21 mouse cellular contexts compared by ENCODE assay signal in the genomic region with DNA sequence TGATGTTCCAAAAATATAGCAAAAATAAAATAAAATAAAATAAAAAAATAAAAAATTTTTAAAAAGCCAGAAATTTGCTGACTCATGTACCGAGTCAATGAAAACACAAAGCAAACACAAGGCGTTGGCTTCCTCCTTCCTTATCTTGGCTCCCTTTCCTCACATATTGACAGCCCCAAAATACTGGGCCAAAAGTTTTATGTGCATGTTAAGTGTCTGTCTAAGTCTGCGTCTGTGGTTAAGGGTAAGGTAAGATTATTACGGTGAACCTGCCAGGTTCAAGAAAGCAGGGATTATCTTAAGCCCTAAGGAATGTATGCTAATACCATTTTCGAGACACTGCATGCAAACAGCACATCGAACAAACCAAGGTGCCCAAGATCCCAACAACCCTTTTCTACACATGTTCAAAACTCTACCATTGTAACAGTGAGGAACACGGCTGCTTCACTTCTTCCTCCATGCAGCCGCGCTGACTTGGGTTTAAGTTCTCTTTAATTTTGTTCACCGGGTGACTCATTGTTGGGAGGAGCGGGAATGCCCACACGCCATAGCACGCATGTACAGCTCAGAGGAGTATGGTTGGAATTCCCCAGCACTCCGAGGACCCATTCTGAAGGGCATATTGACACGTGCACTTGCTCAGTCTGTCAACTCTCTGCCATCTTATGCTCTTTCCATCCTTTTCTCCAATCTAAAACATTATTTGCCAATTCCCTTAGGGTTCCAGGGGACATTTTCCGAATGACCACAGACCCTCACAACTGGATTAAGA.
DNase-seq lines count a peak whose midpoint lies in the region; ATAC-seq and TF ChIP-seq lines count a peak whose summit lies in the region.
"Had no signal": no experiment of that assay in that cellular context is flagged by ENCODE, and none has a peak within 500 bp of the region (broad histone marks: within the 10 kb centered on the region; RNA-seq: fewer than 3 reads in every experiment).

No protein-coding gene starts in this region.

- no peaks in the 10 kb centered on the region for H3K9me3 ChIP-seq in CH12.LX (replicated peaks; ENCODE audit: low read length)
- H3K9me3 ChIP-seq in liver, postnatal 0 days (ENCODE audit: low read length): no peaks in the 10 kb centered on the region
- no peaks in the 10 kb centered on the region for H3K9me3 ChIP-seq in lung, postnatal 0 days (ENCODE audit: low read length)
- H3K9me3 ChIP-seq: limb, embryonic 12.5 days; midbrain, embryonic 10.5 days had no signal

- TF ChIP-seq CTCF in CH12.LX (conservative IDR thresholded peaks at IDR 0.05 in 1 of 2, IDR thresholded peaks at IDR 0.05 in 1 of 2; ENCODE audit: low read depth in 2 of 2, low read length in 2 of 2): no peak
- TF ChIP-seq CTCF in liver, postnatal 0 days (IDR thresholded peaks at IDR 0.05; ENCODE audit: low read depth): no peak
- no peak for TF ChIP-seq CTCF in lung, postnatal 0 days (IDR thresholded peaks at IDR 0.05)

- H3K27me3 ChIP-seq in CH12.LX (replicated peaks): no peaks in the 10 kb centered on the region
- no peaks in the 10 kb centered on the region for H3K27me3 ChIP-seq in liver, postnatal 0 days (ENCODE audit: insufficient read depth, low read length)
- no peaks in the 10 kb centered on the region for H3K27me3 ChIP-seq in lung, postnatal 0 days (replicated peaks; ENCODE audit: insufficient read depth, low read length)
- H3K27me3 ChIP-seq: limb, embryonic 12.5 days had no signal

- H3K4me3 ChIP-seq in CH12.LX (replicated peaks in 1 of 3; ENCODE audit: low read depth in 2 of 3, low read length in 2 of 3, poor library complexity in 1 of 3): no peak overlapping the region
- no peak overlapping the region for H3K4me3 ChIP-seq in liver, postnatal 0 days (ENCODE audit: low read depth, low read length)
- no peak overlapping the region for H3K4me3 ChIP-seq in lung, postnatal 0 days (ENCODE audit: low read depth, low read length)
- H3K4me3 ChIP-seq: erythroblast, embryonic 14.5 days; layer of hippocampus, adult 2 months; left cerebral cortex, adult 2 months; limb, embryonic 12.5 days; midbrain, embryonic 10.5 days had no signal

- TF ChIP-seq EP300 in CH12.LX (IDR thresholded peaks at IDR 0.05; ENCODE audit: low read length): 0 out of 2 replicates have a peak, but pooled peaks have one; percentile 18
- no peak for TF ChIP-seq EP300 in liver, postnatal 0 days (IDR thresholded peaks at IDR 0.05; ENCODE audit: low read depth)
- TF ChIP-seq EP300 in lung, postnatal 0 days (IDR thresholded peaks at IDR 0.05): no peak

- TF ChIP-seq RAD21 in CH12.LX (IDR thresholded peaks at IDR 0.05; ENCODE audit: low read depth, low read length): no peak

- H3K9ac ChIP-seq in CH12.LX (ENCODE audit: insufficient read depth, low read depth): peak overlapping the region; percentile 7; the same call in 1 of the 2 replicates
- no peak overlapping the region for H3K9ac ChIP-seq in liver, postnatal 0 days (replicated peaks)
- no peak overlapping the region for H3K9ac ChIP-seq in lung, postnatal 0 days (replicated peaks; ENCODE audit: low read depth)
- H3K9ac ChIP-seq: limb, embryonic 12.5 days had no signal

- 0 out of 2 replicates have a peak, but pooled peaks have one; percentile 24 for TF ChIP-seq POLR2A in CH12.LX (IDR thresholded peaks at IDR 0.05; ENCODE audit: low read depth, low read length)

- H3K4me2 ChIP-seq in CH12.LX (ENCODE audit: insufficient read depth, low read depth, poor library complexity, severe bottlenecking): peak overlapping the region; percentile 74
- H3K4me2 ChIP-seq in liver, postnatal 0 days (ENCODE audit: low read depth, low read length): no peak overlapping the region
- H3K4me2 ChIP-seq in lung, postnatal 0 days (replicated peaks; ENCODE audit: low read depth, low read length): no peak overlapping the region
- H3K4me2 ChIP-seq: heart, embryonic 11.5 days; limb, embryonic 12.5 days had no signal

- no peak overlapping the region; the same call in 1 of the 2 replicates for H3K27ac ChIP-seq in CH12.LX (ENCODE audit: insufficient read depth, low read depth)
- no peak overlapping the region for H3K27ac ChIP-seq in liver, postnatal 0 days (ENCODE audit: low read depth)
- H3K27ac ChIP-seq in lung, postnatal 0 days (ENCODE audit: low read length): no peak overlapping the region
- H3K27ac ChIP-seq: layer of hippocampus, adult 2 months; left cerebral cortex, adult 2 months; limb, embryonic 12.5 days; midbrain, embryonic 10.5 days had no signal

- peaks cover 0 to 12% of the 10 kb centered on the region in 2 experiments; a peak in 2 of 4 replicates for H3K4me1 ChIP-seq in CH12.LX (ENCODE audit: control insufficient read depth in 1 of 2, insufficient read depth in 2 of 2)
- no peaks in the 10 kb centered on the region for H3K4me1 ChIP-seq in liver, postnatal 0 days (ENCODE audit: insufficient read depth)
- no peaks in the 10 kb centered on the region for H3K4me1 ChIP-seq in lung, postnatal 0 days (ENCODE audit: insufficient read depth, low read depth, low read length)
- H3K4me1 ChIP-seq: limb, embryonic 12.5 days; midbrain, embryonic 10.5 days had no signal

- no peaks in the 10 kb centered on the region for H3K79me2 ChIP-seq in CH12.LX (replicated peaks; ENCODE audit: control insufficient read depth, extremely low read depth, insufficient read depth, poor library complexity, severe bottlenecking)

- no peaks in the 10 kb centered on the region for H3K36me3 ChIP-seq in CH12.LX (replicated peaks in 1 of 2; ENCODE audit: control insufficient read depth in 1 of 2, insufficient read depth in 1 of 2, low read length in 1 of 2)
- H3K36me3 ChIP-seq in liver, postnatal 0 days (replicated peaks; ENCODE audit: insufficient read depth, low read length): no peaks in the 10 kb centered on the region
- peaks cover 10% of the 10 kb centered on the region; the same call in 1 of the 2 replicates for H3K36me3 ChIP-seq in lung, postnatal 0 days (ENCODE audit: insufficient read depth, low read length)
- H3K36me3 ChIP-seq: limb, embryonic 12.5 days; midbrain, embryonic 10.5 days had no signal

- WGBS in liver, postnatal 0 days (ENCODE audit: insufficient replicate concordance): 67% methylated on average over 16 of the region's 16 CpGs
- WGBS in lung, postnatal 0 days: 81% methylated on average over 16 of the region's 16 CpGs

- dilution Hi-C loops in CH12.LX (cut with MboI; ENCODE audit: extremely low pct_ligation_motif_present, extremely low pct_unique_long_range_greater_than_20kb, low sequenced_read_pairs): no loop called here

- DNase-seq in CH12.LX (ENCODE audit: extremely low read depth): no peak
- peak; percentile 91 for DNase-seq in MEL-GATA-1-ER (ENCODE audit: extremely low read depth, low read depth)
- peak; percentile 61 for DNase-seq in gonadal fat pad, adult 2 months (ENCODE audit: low read depth)
- DNase-seq in liver, postnatal 0 days: no peak
- no peak for DNase-seq in layer of hippocampus, postnatal 14 days (ENCODE audit: low spot score in 2 of 2)
- DNase-seq in lung, postnatal 0 days (ENCODE audit: low spot score): no peak
- DNase-seq: adrenal gland, adult 2 months; cerebellum, adult 8-10 months; embryo, embryonic 11 days; heart, postnatal 4 days; kidney, adult 8-10 months; right cerebral cortex, adult 18-20 months; thymus, postnatal 36 days had no signal

- in situ Hi-C loops in CH12.LX (cut with MboI; ENCODE audit: low pct_ligation_motif_present, low pct_unique_long_range_greater_than_20kb, low sequenced_read_pairs): no loop called here

- ATAC-seq in liver, postnatal 0 days: peak; percentile 45; the same call in 1 of the 2 replicates
- ATAC-seq in frontal cortex, adult (ENCODE audit: low TSS enrichment): no peak
- ATAC-seq in lung, postnatal 0 days: no peak
- ATAC-seq: forebrain, embryonic 16.5 days had no signal

TF ChIP-seq in CH12.LX, 34 proteins besides CTCF, POLR2A, EP300 and RAD21 (continues in another document):
- TF ChIP-seq MYC (IDR thresholded peaks at IDR 0.05; ENCODE audit: low read depth, low read length) (peak; percentile 78), JUND (conservative IDR thresholded peaks at IDR 0.05; ENCODE audit: low read depth, low read length) (no peak; the same call in 1 of the 2 replicates), BHLHE40 (IDR thresholded peaks at IDR 0.05; ENCODE audit: low read depth, low read length) (peak; percentile 97), RCOR1 (conservative IDR thresholded peaks at IDR 0.05; ENCODE audit: low read depth, low read length) (no peak), MEF2A (IDR thresholded peaks at IDR 0.05; ENCODE audit: borderline replicate concordance, low read depth, low read length) (0 out of 2 replicates have a peak, but pooled peaks have one; percentile 9), MXI1 (IDR thresholded peaks at IDR 0.05; ENCODE audit: low read depth, low read length) (no peak; the same call in 1 of the 2 replicates), SMC3 (IDR thresholded peaks at IDR 0.05; ENCODE audit: low read depth, low read length) (no peak), USF1 (IDR thresholded peaks at IDR 0.05; ENCODE audit: low read depth, low read length) (no peak), ZNF384 (IDR thresholded peaks at IDR 0.05; ENCODE audit: low read depth, low read length) (no peak), PAX5 (IDR thresholded peaks at IDR 0.05; ENCODE audit: low read length) (no peak), TCF12 (IDR thresholded peaks at IDR 0.05; ENCODE audit: low read depth, low read length) (0 out of 2 replicates have a peak, but pooled peaks have one; percentile 13), HCFC1 (IDR thresholded peaks at IDR 0.05; ENCODE audit: low read depth, low read length) (no peak), CHD1 (IDR thresholded peaks at IDR 0.05; ENCODE audit: low read depth, low read length) (0 out of 2 replicates have a peak, but pooled peaks have one; percentile 41), E2F4 (IDR thresholded peaks at IDR 0.05; ENCODE audit: insufficient replicate concordance, low read depth, low read length) (no peak), ZC3H11A (IDR thresholded peaks at IDR 0.05; ENCODE audit: low read depth, low read length) (no peak), ETS1 (conservative IDR thresholded peaks at IDR 0.05; ENCODE audit: low read depth, low read length) (peak; percentile 59), MAFK (IDR thresholded peaks at IDR 0.05; ENCODE audit: insufficient replicate concordance, low read length) (peak; percentile 91), KAT2A (IDR thresholded peaks at IDR 0.05; ENCODE audit: insufficient replicate concordance, low read length) (no peak), TBP (conservative IDR thresholded peaks at IDR 0.05; ENCODE audit: low read depth, low read length) (no peak), GABPA (IDR thresholded peaks at IDR 0.05; ENCODE audit: insufficient replicate concordance, low read depth, low read length) (no peak), MAX (IDR thresholded peaks at IDR 0.05; ENCODE audit: low read length) (peak; percentile 93), MAZ (IDR thresholded peaks at IDR 0.05; ENCODE audit: low read depth, low read length) (no peak), NRF1 (IDR thresholded peaks at IDR 0.05; ENCODE audit: low read depth, low read length) (peak; percentile 67), SIN3A (IDR thresholded peaks at IDR 0.05; ENCODE audit: low read length) (no peak), CHD2 (IDR thresholded peaks at IDR 0.05; ENCODE audit: low read length) (no peak)

Comparison
In these comparisons a context has a peak if more than half of its experiments do, and no peak if none do; other contexts are left out.
1. DNase-seq: peak in MEL-GATA-1-ER (single experiment) and gonadal fat pad, adult 2 months (single experiment); none in CH12.LX (single experiment), liver, postnatal 0 days (single experiment), layer of hippocampus, postnatal 14 days (0 of 2) and lung, postnatal 0 days (single experiment).